Mouse (Mus musculus): ENCODE measurements around the gene Prelid1. TPM values are rescaled to one million over a fixed set of nuclear protein-coding genes. Genes with fewer than 3 reads are reported as not detected.

Prelid1 gene
- 10 to 100 TPM; 19.3 to 60.1 (median 31.2) TPM for total RNA-seq (2018; cell fraction: chromatin; rRNA removed)
- total RNA-seq (2018; cell fraction: cytosol; rRNA removed) = 100 to 1,000 TPM; 157 to 270 (median 221) TPM
- 100 to 1,000 TPM in 2 of 26 experiments, 10 to 100 TPM in 24; 36.8 to 103 (median 75.2) TPM for total RNA-seq (2018; cell fraction: nucleus; rRNA removed)
- polyA plus RNA-seq (2018) = 183 to 228 TPM (median 200 TPM) in 3 replicates

DNA sequence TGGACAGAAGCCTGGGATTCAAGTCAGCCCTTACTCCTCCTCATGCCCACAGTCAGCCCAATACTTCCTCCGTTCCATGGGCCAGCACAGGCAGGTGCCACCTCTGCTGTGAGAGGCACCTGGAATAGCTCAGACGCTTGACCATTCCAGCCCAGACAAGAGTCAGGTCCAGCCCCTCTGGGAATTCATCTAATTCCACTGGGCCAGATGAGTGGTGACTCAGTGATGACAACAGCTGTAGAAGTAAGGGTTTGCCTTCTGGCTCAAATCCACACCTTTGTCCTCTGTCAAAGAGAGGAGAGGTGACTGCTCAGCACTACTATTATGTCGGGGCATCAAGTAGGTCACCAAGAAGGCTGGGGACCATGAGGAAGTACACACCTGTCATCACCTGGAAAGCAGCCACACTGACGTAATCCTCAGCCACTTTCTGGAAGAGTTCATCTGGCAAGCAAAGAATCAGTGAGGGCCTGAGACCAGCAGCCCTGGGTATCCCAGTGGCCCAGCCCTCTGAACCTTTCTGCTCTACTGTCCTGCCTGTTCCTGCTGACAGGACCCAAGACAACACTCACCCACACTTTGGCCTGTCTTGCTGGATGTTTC, at the start of gene Prelid1:
TSS of gene Prelid1 (plus strand) at position 570 of the 603 bp plus-strand sequence.
- H3K79me2 ChIP-seq (ENCODE audit: inconsistent target) = peaks cover 63% of the 10 kb centered on the region
- H3K27ac ChIP-seq = peak within 1 kb of the TSS; percentile 78
- peak within 1 kb of the TSS; percentile 86 for H3K4me3 ChIP-seq (ENCODE audit: inconsistent target)
- peaks cover 21% of the 10 kb centered on the region; the same call in 1 of the 2 replicates for H3K36me3 ChIP-seq (ENCODE audit: inconsistent target)
- 86% methylated on average over 4 of the region's 4 CpGs for WGBS (ENCODE audit: missing documents)

DNA sequence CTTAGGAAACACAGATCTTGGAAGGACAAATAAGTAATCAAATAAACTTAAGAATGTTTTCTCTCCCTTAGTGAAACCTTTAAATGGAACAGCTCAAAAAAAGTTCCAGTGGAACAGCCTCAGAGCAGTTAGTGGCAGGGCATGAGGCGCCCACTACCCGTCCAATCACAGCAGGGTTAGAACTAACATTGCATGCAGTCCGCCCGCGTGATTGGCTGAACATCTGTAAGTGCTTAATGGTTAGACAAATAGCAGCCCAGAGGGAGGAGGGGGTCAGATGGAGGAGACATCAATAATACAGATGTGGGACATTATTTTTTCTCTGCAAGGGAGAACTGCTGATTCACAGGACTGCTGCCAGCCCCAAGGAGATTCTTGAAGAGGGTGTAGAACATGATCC, 43.1 kb upstream of the Prelid1 start:
- Histone ChIP-seq H3K27ac (no peak overlapping the region), H3K4me3 (ENCODE audit: inconsistent target) (no peak overlapping the region), H3K79me2 (ENCODE audit: inconsistent target) (peaks cover 26% of the 10 kb centered on the region; the same call in 1 of the 2 replicates), H3K36me3 (ENCODE audit: inconsistent target) (peaks cover 61% of the 10 kb centered on the region)
- 98% methylated on average over 5 of the region's 5 CpGs for WGBS (ENCODE audit: missing documents)

- WGBS (ENCODE audit: missing documents) = 100% methylated on average over 3 of the region's 5 CpGs
- Histone ChIP-seq H3K79me2 (ENCODE audit: inconsistent target) (peaks cover 26% of the 10 kb centered on the region; the same call in 1 of the 2 replicates), H3K36me3 (ENCODE audit: inconsistent target) (peaks cover 62% of the 10 kb centered on the region), H3K4me3 (ENCODE audit: inconsistent target) (no peak overlapping the region), H3K27ac (no peak overlapping the region)
Measured at GRCm38 (mm10) chr13:55277646-55278045, 42.7 kb upstream of the Prelid1 start.

GRCm38 (mm10) chr13:55288854-55289253, 31.4 kb upstream of the Prelid1 start:
- Histone ChIP-seq H3K4me3 (ENCODE audit: inconsistent target) (no peak overlapping the region), H3K79me2 (ENCODE audit: inconsistent target) (no peaks in the 10 kb centered on the region), H3K27ac (no peak overlapping the region), H3K36me3 (ENCODE audit: inconsistent target) (peaks cover 52% of the 10 kb centered on the region)
- 73% methylated on average over 2 of the region's 3 CpGs for WGBS (ENCODE audit: missing documents)

- no peak overlapping the region for H3K27ac ChIP-seq
- no peaks in the 10 kb centered on the region for H3K79me2 ChIP-seq (ENCODE audit: inconsistent target)
- H3K4me3 ChIP-seq (ENCODE audit: inconsistent target) = no peak overlapping the region
- 100% methylated on average over 1 of the region's 1 CpGs for WGBS (ENCODE audit: missing documents)
- peaks cover 75% of the 10 kb centered on the region for H3K36me3 ChIP-seq (ENCODE audit: inconsistent target)
Measured at GRCm38 (mm10) chr13:55296760-55297159, 23.5 kb upstream of the Prelid1 start.

GRCm38 (mm10) chr13:55300913-55301312, 19.4 kb upstream of the Prelid1 start:
- 88% methylated on average over 4 of the region's 5 CpGs for WGBS (ENCODE audit: missing documents)
- Histone ChIP-seq H3K36me3 (ENCODE audit: inconsistent target) (peaks cover 77% of the 10 kb centered on the region), H3K4me3 (ENCODE audit: inconsistent target) (no peak overlapping the region), H3K79me2 (ENCODE audit: inconsistent target) (no peaks in the 10 kb centered on the region), H3K27ac (no peak overlapping the region)

GRCm38 (mm10) chr13:55312028-55312630, 8.2 kb upstream of the Prelid1 start:
- Histone ChIP-seq H3K27ac (no peak overlapping the region), H3K79me2 (ENCODE audit: inconsistent target) (peaks cover 14% of the 10 kb centered on the region; the same call in 1 of the 2 replicates), H3K4me3 (ENCODE audit: inconsistent target) (no peak overlapping the region), H3K36me3 (ENCODE audit: inconsistent target) (peaks cover 70% of the 10 kb centered on the region)
- 89% methylated on average over 8 of the region's 8 CpGs for WGBS (ENCODE audit: missing documents)

- 93% methylated on average over 9 of the region's 9 CpGs for WGBS (ENCODE audit: missing documents)
- Histone ChIP-seq H3K4me3 (ENCODE audit: inconsistent target) (no peak overlapping the region), H3K27ac (no peak overlapping the region), H3K36me3 (ENCODE audit: inconsistent target) (peaks cover 62% of the 10 kb centered on the region), H3K79me2 (ENCODE audit: inconsistent target) (peaks cover 14% of the 10 kb centered on the region; the same call in 1 of the 2 replicates)
Measured at GRCm38 (mm10) chr13:55313051-55313450, 7.2 kb upstream of the Prelid1 start.

- no peak overlapping the region for H3K27ac ChIP-seq
- H3K36me3 ChIP-seq (ENCODE audit: inconsistent target) = peaks cover 57% of the 10 kb centered on the region
- 86% methylated on average over 2 of the region's 2 CpGs for WGBS (ENCODE audit: missing documents)
- peaks cover 19% of the 10 kb centered on the region for H3K79me2 ChIP-seq (ENCODE audit: inconsistent target)
- H3K4me3 ChIP-seq (ENCODE audit: inconsistent target) = no peak overlapping the region
Measured at GRCm38 (mm10) chr13:55314891-55315412, 5.3 kb upstream of the Prelid1 start.

DNA sequence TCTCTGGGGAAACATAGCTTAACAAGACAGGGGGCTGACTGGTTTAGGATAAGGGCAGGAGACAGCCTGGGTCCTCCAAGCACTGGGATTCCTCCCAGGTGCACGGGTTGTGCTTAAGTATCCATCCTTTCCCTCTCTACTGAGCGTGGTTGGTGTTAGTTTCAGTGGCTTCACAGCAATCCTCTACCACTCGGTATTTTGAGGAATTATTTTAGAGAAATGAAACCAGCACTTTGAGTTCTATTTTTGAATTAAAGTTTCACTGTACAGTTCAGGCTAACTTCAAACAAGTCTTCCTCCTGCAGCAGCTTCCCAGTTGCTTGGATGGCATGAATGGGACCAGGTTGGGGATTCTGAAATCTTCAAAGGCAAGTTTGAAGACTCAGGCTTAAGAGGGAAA, 1.9 kb upstream of the Prelid1 start:
- Histone ChIP-seq H3K79me2 (ENCODE audit: inconsistent target) (peaks cover 51% of the 10 kb centered on the region), H3K27ac (peak overlapping the region; percentile 78), H3K4me3 (ENCODE audit: inconsistent target) (no peak overlapping the region), H3K36me3 (ENCODE audit: inconsistent target) (peaks cover 25% of the 10 kb centered on the region)
- 3% methylated on average over 3 of the region's 3 CpGs for WGBS (ENCODE audit: missing documents)

GRCm38 (mm10) chr13:55321434-55322129, 1.3 kb downstream of the Prelid1 start, which contains the start of gene Rab24:
TSS of gene Rab24 (minus strand) at chr13:55321946.
- WGBS (ENCODE audit: missing documents) = under 1% methylated on average over 73 of the region's 73 CpGs
- H3K36me3 ChIP-seq (ENCODE audit: inconsistent target) = peaks cover 17% of the 10 kb centered on the region; the same call in 1 of the 2 replicates
- H3K27ac ChIP-seq = peak within 1 kb of the TSS; percentile 85
- peaks cover 52% of the 10 kb centered on the region for H3K79me2 ChIP-seq (ENCODE audit: inconsistent target)
- H3K4me3 ChIP-seq (ENCODE audit: inconsistent target) = peak within 1 kb of the TSS; percentile 97

- Histone ChIP-seq H3K4me3 (ENCODE audit: inconsistent target) (peak overlapping the region; percentile 97), H3K27ac (peak overlapping the region; percentile 85), H3K79me2 (ENCODE audit: inconsistent target) (peaks cover 49% of the 10 kb centered on the region), H3K36me3 (ENCODE audit: inconsistent target) (peaks cover 17% of the 10 kb centered on the region; the same call in 1 of the 2 replicates)
- 3% methylated on average over 31 of the region's 31 CpGs for WGBS (ENCODE audit: missing documents)
Measured at GRCm38 (mm10) chr13:55322130-55322825, 2.0 kb downstream of the Prelid1 start.

DNA sequence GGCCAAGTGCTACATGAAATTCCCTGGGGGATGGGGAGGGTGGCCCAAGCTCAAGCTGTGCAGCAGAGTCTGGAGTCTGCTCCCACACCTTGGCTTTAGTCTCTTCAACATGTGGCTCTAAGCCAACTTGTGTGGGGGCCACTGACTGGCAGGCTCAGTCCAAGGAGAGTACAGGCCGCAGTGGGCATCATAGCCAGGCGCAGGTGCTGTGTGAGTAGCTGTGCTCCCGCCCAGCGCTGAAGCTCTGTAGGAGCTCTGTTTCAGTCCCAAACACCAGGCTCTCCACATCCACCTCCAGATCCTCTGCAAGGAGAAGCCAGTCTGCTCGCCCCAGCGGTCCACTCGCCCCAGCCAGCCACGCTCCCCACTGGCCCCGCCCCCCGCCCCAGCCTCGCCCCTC, 5.3 kb downstream of the Prelid1 start:
- H3K36me3 ChIP-seq (ENCODE audit: inconsistent target) = peaks cover 14% of the 10 kb centered on the region; the same call in 1 of the 2 replicates
- no peak overlapping the region for H3K27ac ChIP-seq
- no peak overlapping the region for H3K4me3 ChIP-seq (ENCODE audit: inconsistent target)
- 92% methylated on average over 11 of the region's 11 CpGs for WGBS (ENCODE audit: missing documents)
- peaks cover 43% of the 10 kb centered on the region for H3K79me2 ChIP-seq (ENCODE audit: inconsistent target)

- Histone ChIP-seq H3K27ac (no peak overlapping the region), H3K79me2 (ENCODE audit: inconsistent target) (peaks cover 30% of the 10 kb centered on the region), H3K4me3 (ENCODE audit: inconsistent target) (no peak overlapping the region), H3K36me3 (ENCODE audit: inconsistent target) (peaks cover 14% of the 10 kb centered on the region; the same call in 1 of the 2 replicates)
- 77% methylated on average over 4 of the region's 4 CpGs for WGBS (ENCODE audit: missing documents)
Measured at GRCm38 (mm10) chr13:55327169-55327568, 6.9 kb downstream of the Prelid1 start.

Measured in macrophage (primary cell).